Mouse (Mus musculus) heart, adult 2 months (tissue): ENCODE measurements around the gene Lamb1.

ENCODE experiments used
- CTCF ChIP-seq: fragments of 200-600 bp; IDR thresholded peaks from 2 replicates; pipeline ENCODE4 v1.8.1; 2022; ENCODE audit warnings: antibody characterized with exemption, mild to moderate bottlenecking, moderate library complexity
- POLR2A ChIP-seq: fragments of 200-500 bp; IDR thresholded peaks from 2 replicates; pipeline ENCODE4 v1.6.1; 2011; ENCODE audit warnings: mild to moderate bottlenecking, low read depth, low read length, control low read depth; ENCODE audit not compliant: insufficient read depth

GRCm38 (mm10) chr12:31367721-31368120, 102.7 kb downstream of the Lamb1 start:
- no peak for TF ChIP-seq POLR2A
- TF ChIP-seq CTCF: no peak
